Mouse (Mus musculus) limb, embryonic 12.5 days (tissue): ENCODE results near the gene Actl11. TPM values are rescaled to one million over a fixed set of nuclear protein-coding genes. Genes with fewer than 3 reads are reported as not detected.

Source experiments
- ATAC-seq: fragments of 200-750 bp; cut with Nextera tagmentation; 2 replicates; pipeline ENCODE4 v1.8.0; 2017; ENCODE audit warnings: low read depth, moderate TSS enrichment; ENCODE audit not compliant: insufficient number of reproducible peaks, insufficient read depth, low FRiP score, low TSS enrichment
- H3K27ac ChIP-seq: fragments of 300-500 bp; sonication (generic); 2 replicates; pipeline ENCODE4 v1.5.1; 2016; ENCODE audit warnings: mild to moderate bottlenecking, moderate library complexity
- H3K27me3 ChIP-seq: fragments of 300-500 bp; sonication (generic); 2 replicates; pipeline ENCODE4 v1.6.1; 2016; ENCODE audit warnings: mild to moderate bottlenecking, moderate library complexity
- H3K36me3 ChIP-seq: fragments of 300-500 bp; sonication (generic); 2 replicates; pipeline ENCODE4 v1.6.1; 2016; ENCODE audit warnings: mild to moderate bottlenecking, moderate library complexity
- H3K4me1 ChIP-seq: fragments of 300-500 bp; sonication (generic); replicated peaks from 2 replicates; pipeline ENCODE4 v1.6.1; 2016
- H3K4me2 ChIP-seq: fragments of 300-500 bp; sonication (generic); 2 replicates; pipeline ENCODE4 v1.6.1; 2016; ENCODE audit warnings: mild to moderate bottlenecking, moderate library complexity
- H3K4me3 ChIP-seq: fragments of 300-500 bp; sonication (generic); replicated peaks from 2 replicates; pipeline ENCODE4 v1.5.1; 2016; ENCODE audit warnings: mild to moderate bottlenecking
- H3K9ac ChIP-seq: fragments of 300-500 bp; sonication (generic); replicated peaks from 2 replicates; pipeline ENCODE4 v1.6.1; 2016; ENCODE audit warnings: mild to moderate bottlenecking, moderate library complexity
- H3K9me3 ChIP-seq: fragments of 300-500 bp; sonication (generic); 2 replicates; pipeline ENCODE4 v1.6.1; 2016; ENCODE audit warnings: mild to moderate bottlenecking, moderate library complexity
- WGBS: fragments of 180-500 bp; shearing (Covaris S2); methylation state at CpG from one replicate; pipeline ENCODE4 v1.1.7; 2016; 5-methylcytosine and 5-hydroxymethylcytosine counted together
- polyA plus RNA-seq: library from polyadenylated mRNA; unstranded; fragments of >200 nt; fragmentation: Nextera tagmentation; extraction: Ambion mirVana; gene quantifications from 2 replicates; pipeline ENCODE4 v1.2.1, GENCODE M21; 2016

Actl11 gene
- polyA plus RNA-seq, 1 experiment from 2014 or later = not detected

DNA sequence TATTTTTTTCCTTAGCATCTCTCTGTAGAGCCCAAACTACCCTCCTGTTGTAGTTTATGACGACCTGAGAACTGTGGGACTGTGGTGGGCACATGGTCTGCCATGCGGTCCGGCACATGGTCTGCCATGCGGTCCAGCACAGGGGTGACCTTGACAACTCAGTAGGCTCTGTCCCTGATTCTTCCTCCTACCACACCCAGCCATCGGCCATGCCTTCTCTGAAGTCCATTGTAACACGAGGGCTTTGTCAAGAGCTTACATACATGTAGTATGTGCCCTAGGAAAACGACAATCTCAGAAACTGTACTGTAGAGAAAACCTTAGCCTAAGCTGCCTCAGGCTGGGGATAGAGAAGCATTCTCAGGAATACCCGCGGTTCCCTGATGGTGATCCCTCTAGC, 36.4 kb downstream of the Actl11 start:
- Histone ChIP-seq H3K27me3 (no peaks in the 10 kb centered on the region), H3K4me3 (no peak overlapping the region), H3K4me2 (no peak overlapping the region), H3K9ac (no peak overlapping the region), H3K9me3 (no peaks in the 10 kb centered on the region), H3K36me3 (peaks cover 76% of the 10 kb centered on the region), H3K27ac (0 out of 2 replicates have a peak overlapping the region, but pooled peaks have one; percentile 41), H3K4me1 (no peaks in the 10 kb centered on the region)
- no peak for ATAC-seq
- WGBS = 92% methylated on average over 9 of the region's 9 CpGs

DNA sequence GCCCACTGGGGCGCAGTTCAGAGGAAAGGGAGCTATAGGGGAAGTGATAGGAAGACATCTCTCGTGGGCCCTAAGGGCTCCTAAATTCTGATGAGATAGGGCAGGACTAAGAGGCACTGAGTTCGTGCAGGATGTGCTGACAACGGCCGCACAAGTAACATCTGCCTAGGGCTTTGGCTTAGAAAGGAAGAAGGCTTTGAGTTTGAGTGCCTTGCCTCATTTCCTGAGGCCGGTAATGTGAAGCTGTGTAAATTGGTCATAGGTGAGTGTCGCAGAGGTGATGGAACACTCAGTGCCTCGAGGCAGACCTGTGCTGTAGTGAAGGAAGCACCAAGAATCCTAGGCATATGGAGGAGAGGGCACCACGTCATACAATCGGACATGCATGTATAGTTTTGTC, 38.4 kb downstream of the Actl11 start:
- ATAC-seq = no peak
- WGBS = 90% methylated on average over 10 of the region's 10 CpGs
- no peaks in the 10 kb centered on the region for H3K4me1 ChIP-seq
- H3K4me2 ChIP-seq = no peak overlapping the region
- H3K9ac ChIP-seq = no peak overlapping the region
- H3K36me3 ChIP-seq = peaks cover 76% of the 10 kb centered on the region
- H3K9me3 ChIP-seq = no peaks in the 10 kb centered on the region
- H3K27ac ChIP-seq = no peak overlapping the region
- H3K27me3 ChIP-seq = no peaks in the 10 kb centered on the region
- no peak overlapping the region for H3K4me3 ChIP-seq

DNA sequence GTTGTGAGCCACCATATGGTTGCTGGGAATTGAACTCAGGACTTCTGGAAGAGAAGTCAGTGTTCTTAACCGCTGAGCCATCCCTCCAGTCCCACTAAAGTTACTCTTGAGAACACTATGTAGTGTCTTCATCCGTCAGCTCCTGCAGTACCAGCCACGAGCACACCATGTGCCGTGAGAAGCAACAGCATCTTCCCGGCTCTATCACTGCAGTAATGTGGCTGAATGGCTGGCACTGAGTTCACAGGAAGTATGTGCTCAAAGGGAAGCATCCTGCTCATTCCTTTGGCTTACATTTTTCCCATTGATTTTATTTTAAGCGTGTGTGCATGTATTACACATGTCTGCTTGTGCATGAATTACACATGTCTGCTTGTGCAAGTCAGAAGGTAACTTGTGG, 39.2 kb downstream of the Actl11 start:
- 90% methylated on average over 6 of the region's 6 CpGs for WGBS
- no peak overlapping the region for H3K4me3 ChIP-seq
- H3K27ac ChIP-seq = no peak overlapping the region
- no peak overlapping the region for H3K9ac ChIP-seq
- peaks cover 76% of the 10 kb centered on the region for H3K36me3 ChIP-seq
- no peak overlapping the region for H3K4me2 ChIP-seq
- no peak for ATAC-seq
- H3K4me1 ChIP-seq = no peaks in the 10 kb centered on the region
- H3K27me3 ChIP-seq = no peaks in the 10 kb centered on the region
- no peaks in the 10 kb centered on the region for H3K9me3 ChIP-seq

DNA sequence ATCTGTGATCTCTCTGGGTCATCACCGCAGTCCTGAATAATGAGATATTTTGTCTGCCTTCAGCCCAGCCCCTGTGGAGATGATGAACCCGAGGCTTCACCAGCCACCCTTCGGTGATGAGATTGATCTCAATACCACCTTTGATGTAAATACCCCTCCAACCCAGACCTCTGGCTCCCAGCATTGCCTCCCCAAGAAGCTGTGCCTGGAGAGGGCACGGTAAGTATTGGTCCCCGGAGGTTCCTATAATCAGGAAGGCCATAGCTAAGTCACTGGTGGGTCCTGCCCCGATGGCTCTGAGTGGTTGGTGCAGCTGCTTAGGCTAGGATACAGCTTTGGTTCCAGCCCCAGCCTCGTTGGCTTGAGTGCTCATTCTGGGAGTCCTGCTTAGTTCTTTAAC, 40.3 kb downstream of the Actl11 start:
- WGBS = 92% methylated on average over 7 of the region's 7 CpGs
- Histone ChIP-seq H3K9ac (no peak overlapping the region), H3K4me3 (no peak overlapping the region), H3K36me3 (peaks cover 77% of the 10 kb centered on the region), H3K27ac (no peak overlapping the region), H3K4me1 (no peaks in the 10 kb centered on the region), H3K9me3 (no peaks in the 10 kb centered on the region), H3K27me3 (no peaks in the 10 kb centered on the region), H3K4me2 (no peak overlapping the region)
- ATAC-seq = no peak

DNA sequence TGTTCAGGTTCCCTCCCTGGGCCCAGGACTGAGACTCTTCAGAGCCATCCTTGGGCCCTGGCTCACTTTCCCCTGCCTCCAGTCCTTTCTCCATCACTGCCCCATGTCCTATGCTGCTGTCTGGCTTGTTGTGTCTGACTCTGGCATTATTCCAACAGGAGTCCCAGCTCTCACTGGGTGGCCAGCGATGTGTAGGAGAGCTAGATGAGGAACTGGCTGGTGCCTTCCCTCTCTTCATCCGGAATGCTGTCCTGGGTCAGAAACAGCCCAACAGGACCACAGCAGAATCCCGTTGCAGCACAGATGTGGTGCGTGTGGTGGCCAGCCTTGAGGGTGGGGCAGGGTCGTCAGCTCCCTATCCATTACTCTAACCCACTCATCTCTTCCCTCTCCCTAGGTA, 42.0 kb downstream of the Actl11 start:
- peaks cover 9% of the 10 kb centered on the region for H3K4me1 ChIP-seq
- 91% methylated on average over 5 of the region's 5 CpGs for WGBS
- no peak for ATAC-seq
- H3K4me3 ChIP-seq = no peak overlapping the region
- H3K4me2 ChIP-seq = no peak overlapping the region
- no peak overlapping the region; the same call in 1 of the 2 replicates for H3K9ac ChIP-seq
- H3K36me3 ChIP-seq = peaks cover 69% of the 10 kb centered on the region
- no peaks in the 10 kb centered on the region for H3K9me3 ChIP-seq
- H3K27me3 ChIP-seq = no peaks in the 10 kb centered on the region
- no peak overlapping the region for H3K27ac ChIP-seq

DNA sequence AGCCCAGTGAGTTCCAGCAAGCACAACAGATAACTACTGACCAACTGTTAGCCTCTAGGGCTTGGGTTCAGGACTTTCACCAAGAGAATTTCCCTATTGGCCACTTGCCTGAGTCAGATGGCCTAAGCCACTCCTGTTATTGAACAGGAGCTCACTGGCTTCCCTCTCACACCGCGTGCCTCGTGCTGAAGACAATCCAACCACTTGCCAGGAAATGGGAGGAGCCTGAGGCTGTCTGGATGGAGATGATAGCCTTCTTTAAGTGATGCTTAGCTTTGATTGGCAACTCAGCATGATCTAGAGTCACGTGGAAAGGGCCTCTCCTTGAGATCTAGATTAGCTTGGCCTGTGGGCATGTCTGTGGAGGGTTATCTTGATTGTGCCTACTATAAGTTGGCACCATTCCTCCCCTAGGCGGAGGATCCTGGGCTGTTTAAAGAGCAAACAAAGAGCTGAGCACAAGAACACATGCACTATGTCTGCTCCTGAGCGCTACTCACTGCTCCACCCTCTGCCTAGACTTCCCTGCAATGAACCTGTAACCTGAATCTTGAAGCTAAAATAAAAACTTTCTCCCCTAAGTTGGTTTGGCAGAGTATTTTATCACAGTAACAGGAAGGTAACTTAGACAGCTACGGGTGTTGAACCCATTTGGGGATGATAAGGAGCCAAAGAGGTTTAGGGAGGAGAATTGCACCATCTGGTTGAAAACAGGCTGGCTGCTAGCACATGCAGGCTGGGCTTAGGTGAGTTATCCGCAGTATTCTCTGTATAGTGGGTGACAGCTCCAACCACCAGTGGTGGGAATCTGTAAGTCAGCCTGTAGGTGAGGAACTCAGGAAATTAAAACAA, 43.6 kb downstream of the Actl11 start:
- no peak overlapping the region for H3K27ac ChIP-seq
- peaks cover 61% of the 10 kb centered on the region for H3K36me3 ChIP-seq
- no peak for ATAC-seq

DNA sequence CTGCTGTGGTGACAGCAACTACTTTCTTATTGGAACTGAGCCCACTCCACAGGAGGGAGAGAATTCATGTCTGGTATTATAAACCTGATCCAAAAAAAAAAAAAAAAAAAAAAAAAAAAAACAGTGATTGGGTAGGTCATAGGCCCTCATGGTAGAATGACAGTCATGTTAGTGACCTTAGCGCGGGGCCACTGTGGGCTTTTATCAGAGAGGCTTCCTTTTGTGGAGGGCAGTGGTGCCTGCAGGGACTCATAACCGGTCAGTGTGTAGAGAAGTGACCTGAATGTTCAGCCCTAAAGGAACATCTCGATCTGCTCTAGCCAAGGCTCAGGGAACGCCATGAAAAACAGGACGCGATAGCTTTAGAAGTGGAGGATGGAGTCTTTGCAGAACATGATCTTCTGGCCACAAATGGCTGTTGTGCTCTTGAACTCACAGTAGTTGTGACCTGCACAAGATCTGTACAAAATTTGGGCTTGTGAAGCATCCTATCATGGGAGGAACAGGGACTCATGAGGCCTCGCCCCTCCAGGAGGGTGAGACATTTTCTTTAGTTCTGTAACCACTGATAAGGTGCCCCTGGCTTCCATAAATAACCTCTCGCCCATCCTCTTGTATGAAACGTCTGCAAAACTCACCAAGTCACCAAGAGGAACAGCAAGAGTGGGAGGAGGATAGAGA, 46.4 kb downstream of the Actl11 start:
- Histone ChIP-seq H3K9ac (no peak overlapping the region), H3K9me3 (no peaks in the 10 kb centered on the region), H3K4me3 (no peak overlapping the region), H3K4me1 (peaks cover 25% of the 10 kb centered on the region), H3K27me3 (no peaks in the 10 kb centered on the region), H3K4me2 (no peak overlapping the region), H3K27ac (peak overlapping the region; percentile 41; the same call in 1 of the 2 replicates), H3K36me3 (peaks cover 38% of the 10 kb centered on the region)
- no peak for ATAC-seq
- 87% methylated on average over 10 of the region's 10 CpGs for WGBS

More for the DNA sequence above, 43.6 kb downstream of the Actl11 start:
- no peak overlapping the region for H3K4me3 ChIP-seq
- H3K9ac ChIP-seq = no peak overlapping the region
- H3K9me3 ChIP-seq = no peaks in the 10 kb centered on the region
- H3K4me1 ChIP-seq = peaks cover 15% of the 10 kb centered on the region
- no peak overlapping the region for H3K4me2 ChIP-seq
- WGBS = 78% methylated on average over 8 of the region's 8 CpGs
- no peaks in the 10 kb centered on the region for H3K27me3 ChIP-seq

DNA sequence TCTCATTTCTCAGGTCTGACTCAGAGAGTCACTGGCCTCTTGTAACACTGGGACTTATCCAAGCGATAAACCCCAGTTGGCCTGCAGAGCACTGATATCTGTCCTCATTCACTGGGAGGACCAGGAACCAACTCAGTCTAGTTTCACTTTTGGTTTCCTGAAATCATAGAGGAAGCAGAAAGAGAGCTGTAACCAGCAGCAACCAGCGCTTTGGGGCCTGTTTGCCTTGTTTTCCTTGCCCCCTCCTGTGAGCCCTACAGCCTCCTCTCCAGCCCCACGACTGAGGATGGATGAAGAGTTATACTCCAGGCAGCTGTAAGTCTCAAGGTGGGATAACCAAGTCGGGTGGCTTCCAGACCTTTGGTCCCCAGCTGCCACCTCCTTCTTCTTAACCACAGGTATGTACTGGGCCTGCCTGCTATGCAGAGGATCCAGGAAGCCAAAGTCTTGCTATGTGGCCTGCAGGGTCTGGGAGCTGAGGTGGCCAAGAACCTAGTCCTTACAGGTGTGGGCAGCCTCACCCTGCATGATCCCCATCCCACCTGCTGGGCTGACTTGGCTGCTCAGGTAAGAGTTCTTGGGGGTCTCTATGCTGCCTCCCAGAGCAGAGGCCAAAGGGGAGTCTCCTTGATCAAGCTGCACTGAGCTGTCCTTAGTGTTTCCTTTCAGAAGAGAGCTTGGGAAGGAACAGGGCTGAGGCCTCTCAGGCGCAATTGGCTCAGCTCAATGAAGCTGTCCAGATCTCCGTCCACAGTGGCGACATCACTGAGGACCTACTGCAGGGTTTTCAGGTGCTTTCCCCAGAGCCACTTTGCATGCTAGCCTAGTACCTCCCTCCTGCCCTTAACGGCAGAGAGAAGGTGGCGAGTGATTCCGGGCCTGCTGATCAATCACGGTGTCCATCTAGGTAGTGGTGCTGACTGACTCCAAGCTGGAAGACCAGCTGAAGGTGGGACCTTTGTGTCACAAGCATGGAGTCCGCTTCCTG, 47.4 kb downstream of the Actl11 start, which contains the start of gene Uba7:
Uba7 (plus strand) TSS at position 107 of the 988 bp plus-strand sequence.
- Histone ChIP-seq H3K4me3 (no peak within 1 kb of the TSS), H3K9me3 (no peaks in the 10 kb centered on the region), H3K27ac (peak within 1 kb of the TSS; percentile 81), H3K36me3 (peaks cover 27% of the 10 kb centered on the region), H3K9ac (no peak within 1 kb of the TSS), H3K4me1 (peaks cover 35% of the 10 kb centered on the region), H3K27me3 (no peaks in the 10 kb centered on the region), H3K4me2 (peak within 1 kb of the TSS; percentile 14; the same call in 1 of the 2 replicates)
- WGBS = 69% methylated on average over 12 of the region's 12 CpGs
- no peak for ATAC-seq

DNA sequence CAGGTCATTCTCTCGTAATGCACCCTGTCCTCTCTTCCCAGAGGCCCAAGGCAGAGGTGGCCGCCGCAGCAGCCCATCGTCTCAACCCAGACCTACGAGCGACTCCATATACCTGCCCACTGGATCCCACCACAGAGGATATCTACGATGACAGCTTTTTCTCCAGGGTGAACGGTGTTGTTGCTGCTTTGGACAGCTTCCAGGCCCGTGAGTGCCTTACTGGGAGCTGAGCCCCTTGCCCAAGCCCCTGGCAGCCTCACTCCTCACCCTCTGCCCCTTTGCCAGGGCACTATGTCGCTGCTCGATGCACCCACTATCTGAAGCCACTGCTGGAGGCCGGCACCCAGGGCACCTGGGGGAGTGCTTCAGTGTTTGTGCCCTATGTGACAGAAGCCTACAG, 50.5 kb downstream of the Actl11 start:
- Histone ChIP-seq H3K4me1 (peaks cover 67% of the 10 kb centered on the region), H3K27ac (peak overlapping the region; percentile 35; the same call in 1 of the 2 replicates)

More for the DNA sequence above, 50.5 kb downstream of the Actl11 start:
- no peak overlapping the region for H3K4me2 ChIP-seq
- no peaks in the 10 kb centered on the region; the same call in 1 of the 2 replicates for H3K36me3 ChIP-seq
- H3K27me3 ChIP-seq = no peaks in the 10 kb centered on the region
- H3K4me3 ChIP-seq = no peak overlapping the region
- 94% methylated on average over 12 of the region's 12 CpGs for WGBS
- H3K9ac ChIP-seq = no peak overlapping the region
- no peak for ATAC-seq
- no peaks in the 10 kb centered on the region for H3K9me3 ChIP-seq
